Mouse (Mus musculus) forebrain, embryonic 15.5 days (tissue): Measurements from ENCODE around the gene Pcbp2. TPM values are rescaled to one million over a fixed set of nuclear protein-coding genes. Genes with fewer than 3 reads are reported as not detected.

ENCODE experiments used
- ATAC-seq: fragments of 200-750 bp; cut with Nextera tagmentation; replicated peaks from 2 replicates; pipeline ENCODE4 v1.8.0; 2017; ENCODE audit warnings: mild to moderate bottlenecking, moderate TSS enrichment, moderate library complexity
- H3K27ac ChIP-seq: fragments of 300-500 bp; sonication (generic); replicated peaks from 2 replicates; pipeline ENCODE4 v1.5.1; 2015; ENCODE audit warnings: mild to moderate bottlenecking, inconsistent platforms
- H3K27me3 ChIP-seq: fragments of 300-500 bp; sonication (generic); 2 replicates; pipeline ENCODE4 v1.6.1; 2015; ENCODE audit warnings: inconsistent platforms
- H3K36me3 ChIP-seq: fragments of 300-500 bp; sonication (generic); 2 replicates; pipeline ENCODE4 v1.6.1; 2015; ENCODE audit warnings: mild to moderate bottlenecking, inconsistent platforms
- H3K4me1 ChIP-seq: fragments of 300-500 bp; sonication (generic); 2 replicates; pipeline ENCODE4 v1.6.1; 2015; ENCODE audit warnings: inconsistent platforms
- H3K4me2 ChIP-seq: fragments of 300-500 bp; sonication (generic); replicated peaks from 2 replicates; pipeline ENCODE4 v1.6.1; 2015; ENCODE audit warnings: mild to moderate bottlenecking, inconsistent platforms
- H3K4me3 ChIP-seq: fragments of 300-500 bp; sonication (generic); 2 replicates; pipeline ENCODE4 v1.5.1; 2015; ENCODE audit warnings: mild to moderate bottlenecking, inconsistent platforms
- H3K9ac ChIP-seq: fragments of 300-500 bp; sonication (generic); replicated peaks from 2 replicates; pipeline ENCODE4 v1.6.1; 2015; ENCODE audit warnings: mild to moderate bottlenecking, inconsistent platforms
- H3K9me3 ChIP-seq: fragments of 300-500 bp; sonication (generic); 2 replicates; pipeline ENCODE4 v1.6.1; 2016; ENCODE audit warnings: inconsistent platforms
- WGBS: fragments of 180-500 bp; shearing (Covaris S2); methylation state at CpG from one replicate; pipeline ENCODE4 v1.1.7; 2015; ENCODE audit warnings: mixed read lengths; 5-methylcytosine and 5-hydroxymethylcytosine counted together
- polyA plus RNA-seq: library from polyadenylated mRNA; unstranded; fragments of >200 nt; fragmentation: Nextera tagmentation; extraction: Ambion mirVana; gene quantifications from 2 replicates; pipeline ENCODE4 v1.2.1, GENCODE M21; 2015

Pcbp2 gene
- polyA plus RNA-seq, 1 experiment from 2014 or later = 155 TPM

- Histone ChIP-seq H3K9me3 (no peaks in the 10 kb centered on the region), H3K27me3 (no peaks in the 10 kb centered on the region), H3K9ac (no peak overlapping the region), H3K27ac (no peak overlapping the region), H3K4me2 (no peak overlapping the region), H3K4me1 (no peaks in the 10 kb centered on the region), H3K4me3 (no peak overlapping the region), H3K36me3 (no peaks in the 10 kb centered on the region)
- WGBS = 84% methylated on average over 26 of the region's 26 CpGs
- no peak for ATAC-seq
Observed at GRCm38 (mm10) chr15:102451666-102452430, 18.5 kb upstream of the Pcbp2 start.

DNA sequence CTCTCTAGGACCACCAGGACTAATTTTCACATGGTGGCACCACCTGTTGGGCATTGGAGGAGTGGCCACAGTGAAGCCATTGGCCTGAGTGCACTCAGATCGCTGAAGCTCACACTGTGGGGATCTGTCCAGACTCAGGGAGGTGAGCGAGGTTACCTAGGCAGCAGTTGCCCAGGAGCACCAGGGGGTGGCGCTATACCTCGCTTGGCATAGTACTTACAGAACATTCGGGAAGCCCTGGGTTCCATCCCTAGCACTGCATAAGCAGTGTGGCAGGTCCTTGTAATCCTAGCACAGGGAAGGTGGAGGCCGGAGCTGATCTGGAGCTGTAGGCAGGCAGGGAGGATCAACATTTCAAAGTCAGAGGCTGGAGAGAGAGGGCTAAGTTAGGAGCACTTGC, 14.3 kb upstream of the Pcbp2 start:
- H3K36me3 ChIP-seq = no peaks in the 10 kb centered on the region
- ATAC-seq = no peak
- no peak overlapping the region for H3K4me2 ChIP-seq
- H3K4me1 ChIP-seq = peaks cover 13% of the 10 kb centered on the region
- no peak overlapping the region for H3K4me3 ChIP-seq
- H3K27me3 ChIP-seq = no peaks in the 10 kb centered on the region
- H3K27ac ChIP-seq = no peak overlapping the region
- WGBS = 32% methylated on average over 6 of the region's 6 CpGs
- H3K9me3 ChIP-seq = no peaks in the 10 kb centered on the region
- no peak overlapping the region for H3K9ac ChIP-seq

- Histone ChIP-seq H3K27ac (no peak overlapping the region; the same call in 1 of the 2 replicates), H3K4me1 (peaks cover 15% of the 10 kb centered on the region), H3K9ac (peak overlapping the region; percentile 47), H3K4me2 (peak overlapping the region; percentile 50), H3K27me3 (no peaks in the 10 kb centered on the region), H3K4me3 (peak overlapping the region; percentile 44), H3K36me3 (peaks cover 2% of the 10 kb centered on the region; the same call in 1 of the 2 replicates), H3K9me3 (no peaks in the 10 kb centered on the region)
- ATAC-seq = no peak
- WGBS = 81% methylated on average over 5 of the region's 5 CpGs
Observed at GRCm38 (mm10) chr15:102458050-102458736, 12.1 kb upstream of the Pcbp2 start.

DNA sequence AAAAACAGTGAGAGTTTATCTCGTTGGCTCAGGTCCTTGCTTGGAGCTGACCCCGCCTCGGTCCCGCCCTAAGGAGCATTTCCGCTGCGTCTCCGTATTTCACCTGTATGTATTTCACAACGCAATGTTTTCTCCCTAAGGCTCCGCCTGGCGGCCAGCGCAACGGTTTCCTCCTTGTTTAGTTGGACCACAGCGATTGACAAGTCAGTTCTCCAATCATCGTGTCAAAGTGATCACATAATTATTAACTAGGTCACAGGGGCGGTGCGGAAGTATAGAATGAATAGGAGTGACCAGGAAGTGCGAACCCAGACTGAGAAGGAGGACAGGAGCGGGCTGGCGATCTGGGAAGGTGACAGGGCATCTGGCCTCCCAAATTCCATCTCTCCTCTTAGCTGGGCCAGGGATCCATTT, 11.4 kb upstream of the Pcbp2 start, which contains the start of gene Prr13:
Prr13 (plus strand) TSS at position 125 of the 414 bp plus-strand sequence.
- H3K4me1 ChIP-seq = peaks cover 15% of the 10 kb centered on the region
- peaks cover 9% of the 10 kb centered on the region; the same call in 1 of the 2 replicates for H3K36me3 ChIP-seq
- no peaks in the 10 kb centered on the region for H3K9me3 ChIP-seq
- H3K27me3 ChIP-seq = no peaks in the 10 kb centered on the region
- peak within 1 kb of the TSS; percentile 44 for H3K4me3 ChIP-seq
- H3K9ac ChIP-seq = peak within 1 kb of the TSS; percentile 47
- ATAC-seq = peak; percentile 87
- 0% methylated on average over 19 of the region's 19 CpGs for WGBS
- peak within 1 kb of the TSS; percentile 50 for H3K4me2 ChIP-seq
- no peak within 1 kb of the TSS; the same call in 1 of the 2 replicates for H3K27ac ChIP-seq

- H3K27ac ChIP-seq = no peak overlapping the region
- no peaks in the 10 kb centered on the region for H3K9me3 ChIP-seq
- peak overlapping the region; percentile 44 for H3K4me3 ChIP-seq
- H3K9ac ChIP-seq = peak overlapping the region; percentile 47
- ATAC-seq = peak; percentile 30; the same call in 1 of the 2 replicates
- peaks cover 9% of the 10 kb centered on the region; the same call in 1 of the 2 replicates for H3K36me3 ChIP-seq
- H3K4me2 ChIP-seq = peak overlapping the region; percentile 50
- no peaks in the 10 kb centered on the region for H3K27me3 ChIP-seq
- WGBS = 34% methylated on average over 6 of the region's 6 CpGs
- H3K4me1 ChIP-seq = peaks cover 15% of the 10 kb centered on the region
Observed at GRCm38 (mm10) chr15:102459381-102459780, 11.0 kb upstream of the Pcbp2 start.

GRCm38 (mm10) chr15:102459847-102460246, 10.5 kb upstream of the Pcbp2 start:
- ATAC-seq = no peak
- peak overlapping the region; percentile 50 for H3K4me2 ChIP-seq
- peaks cover 15% of the 10 kb centered on the region for H3K4me1 ChIP-seq
- H3K9ac ChIP-seq = no peak overlapping the region
- H3K9me3 ChIP-seq = no peaks in the 10 kb centered on the region
- no peak overlapping the region for H3K27ac ChIP-seq
- WGBS = 72% methylated on average over 5 of the region's 5 CpGs
- H3K36me3 ChIP-seq = peaks cover 9% of the 10 kb centered on the region; the same call in 1 of the 2 replicates
- no peaks in the 10 kb centered on the region for H3K27me3 ChIP-seq
- no peak overlapping the region for H3K4me3 ChIP-seq

GRCm38 (mm10) chr15:102460409-102460808, 9.9 kb upstream of the Pcbp2 start:
- WGBS = 88% methylated on average over 12 of the region's 12 CpGs
- H3K9me3 ChIP-seq = no peaks in the 10 kb centered on the region
- no peak overlapping the region for H3K4me2 ChIP-seq
- ATAC-seq = no peak
- H3K27me3 ChIP-seq = no peaks in the 10 kb centered on the region
- peaks cover 9% of the 10 kb centered on the region; the same call in 1 of the 2 replicates for H3K36me3 ChIP-seq
- H3K4me3 ChIP-seq = no peak overlapping the region
- H3K27ac ChIP-seq = no peak overlapping the region
- H3K4me1 ChIP-seq = peaks cover 15% of the 10 kb centered on the region
- no peak overlapping the region for H3K9ac ChIP-seq

GRCm38 (mm10) chr15:102460971-102461370, 9.4 kb upstream of the Pcbp2 start:
- WGBS = 73% methylated on average over 4 of the region's 4 CpGs
- Histone ChIP-seq H3K4me2 (no peak overlapping the region), H3K4me1 (peaks cover 15% of the 10 kb centered on the region), H3K9me3 (no peaks in the 10 kb centered on the region), H3K4me3 (no peak overlapping the region), H3K27ac (no peak overlapping the region), H3K36me3 (peaks cover 9% of the 10 kb centered on the region; the same call in 1 of the 2 replicates), H3K9ac (no peak overlapping the region), H3K27me3 (no peaks in the 10 kb centered on the region)
- no peak for ATAC-seq

DNA sequence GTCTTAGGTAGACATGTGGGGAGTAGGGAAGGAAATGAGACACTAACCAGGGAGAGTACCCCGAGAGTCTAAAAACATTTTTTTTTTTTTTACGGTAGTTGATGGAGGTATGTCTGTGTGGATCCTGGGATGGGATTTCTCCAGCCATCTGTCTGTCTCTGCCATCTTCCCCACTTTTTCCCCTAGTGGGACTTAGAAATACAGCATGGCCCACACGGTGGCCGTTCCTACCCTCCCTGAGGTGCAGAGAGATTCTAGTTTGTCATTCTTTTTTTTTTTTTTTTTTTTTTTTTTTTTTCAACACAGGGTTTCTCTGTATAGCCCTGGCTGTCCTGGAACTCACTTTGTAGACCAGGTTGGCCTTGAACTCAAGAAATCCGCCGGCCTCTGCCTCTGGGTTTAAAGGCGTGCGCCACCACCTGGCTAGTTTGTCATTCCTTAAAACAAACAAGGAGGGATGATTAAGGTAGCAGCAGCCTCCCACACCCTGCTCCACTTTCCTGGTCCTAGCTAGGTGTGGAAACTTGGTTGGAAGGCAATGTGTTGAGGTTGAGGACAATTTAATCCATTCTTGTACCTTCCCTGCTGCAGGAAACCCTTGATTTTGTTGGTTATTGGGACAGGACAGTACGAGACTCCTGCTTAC, 8.8 kb upstream of the Pcbp2 start:
- no peak overlapping the region for H3K27ac ChIP-seq
- H3K4me1 ChIP-seq = peaks cover 15% of the 10 kb centered on the region
- 84% methylated on average over 9 of the region's 9 CpGs for WGBS
- H3K36me3 ChIP-seq = peaks cover 9% of the 10 kb centered on the region; the same call in 1 of the 2 replicates
- no peaks in the 10 kb centered on the region for H3K27me3 ChIP-seq
- no peaks in the 10 kb centered on the region for H3K9me3 ChIP-seq
- H3K9ac ChIP-seq = no peak overlapping the region
- H3K4me2 ChIP-seq = no peak overlapping the region
- ATAC-seq = no peak
- no peak overlapping the region for H3K4me3 ChIP-seq

DNA sequence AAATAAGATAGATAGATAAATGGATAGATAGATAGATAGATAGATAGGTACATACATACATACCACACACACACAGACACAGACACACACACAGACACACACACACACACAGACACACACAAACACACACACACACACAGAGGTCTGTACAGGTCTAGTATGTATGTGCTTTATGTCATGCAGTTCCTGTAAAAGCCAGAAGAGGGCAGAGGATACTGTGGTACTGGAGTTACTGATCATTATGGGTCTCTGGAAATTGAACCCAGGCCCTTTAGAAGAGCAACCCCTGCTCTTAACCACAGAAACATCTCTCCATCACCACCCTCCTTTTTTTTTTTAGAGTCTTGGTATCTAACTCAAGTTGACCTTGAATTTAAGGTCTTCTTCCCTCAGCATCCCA, 6.7 kb upstream of the Pcbp2 start:
- peaks cover 9% of the 10 kb centered on the region; the same call in 1 of the 2 replicates for H3K36me3 ChIP-seq
- no peak overlapping the region for H3K9ac ChIP-seq
- no peak overlapping the region for H3K4me2 ChIP-seq
- no peaks in the 10 kb centered on the region for H3K27me3 ChIP-seq
- no peak overlapping the region for H3K4me3 ChIP-seq
- no peak overlapping the region for H3K27ac ChIP-seq
- no peaks in the 10 kb centered on the region for H3K9me3 ChIP-seq
- ATAC-seq = no peak
- H3K4me1 ChIP-seq = peaks cover 15% of the 10 kb centered on the region

- Histone ChIP-seq H3K9ac (no peak overlapping the region), H3K4me2 (no peak overlapping the region), H3K4me3 (no peak overlapping the region), H3K36me3 (peaks cover 4% of the 10 kb centered on the region; the same call in 1 of the 2 replicates), H3K9me3 (no peaks in the 10 kb centered on the region), H3K4me1 (peaks cover 22% of the 10 kb centered on the region), H3K27me3 (no peaks in the 10 kb centered on the region), H3K27ac (no peak overlapping the region)
- WGBS = 97% methylated on average over 9 of the region's 9 CpGs
- no peak for ATAC-seq
Observed at GRCm38 (mm10) chr15:102468675-102469370, 1.5 kb upstream of the Pcbp2 start.
